Mouse (Mus musculus) cerebellum, adult 2 months (tissue): ENCODE measurements at regions not wholly inside any gene's neighbourhood (a gene's known extent, or its start where the extent isn't known, plus 50 kb on each side); places are given as distances from the start of the nearest gene placed in this dataset.

Source experiments
- DNase-seq, 2 experiments: peaks; one replicate each; pipeline ENCODE4 v3.0.0; 2021
- H3K27ac ChIP-seq: fragments of 200-500 bp; 2 replicates; pipeline ENCODE4 v1.5.1; 2012; ENCODE audit warnings: low read length, control low read depth, inconsistent platforms; ENCODE audit not compliant: insufficient read depth
- H3K27me3 ChIP-seq: fragments of 200-500 bp; 2 replicates; pipeline ENCODE4 v1.6.1; 2012; ENCODE audit warnings: inconsistent platforms, mild to moderate bottlenecking, low read length, moderate library complexity; ENCODE audit not compliant: control insufficient read depth, insufficient read depth
- H3K4me1 ChIP-seq: fragments of 200-500 bp; 2 replicates; pipeline ENCODE4 v1.6.1; 2011; ENCODE audit warnings: low read length; ENCODE audit not compliant: control insufficient read depth, insufficient read depth
- H3K4me3 ChIP-seq: fragments of 200-500 bp; replicated peaks from 2 replicates; pipeline ENCODE3; 2011; ENCODE audit warnings: mild to moderate bottlenecking, low read depth, low read length, control low read depth; ENCODE audit not compliant: insufficient read depth
- CTCF ChIP-seq: fragments of 200-500 bp; IDR thresholded peaks from 2 replicates; pipeline ENCODE4 v1.5.1; 2011; ENCODE audit warnings: low read depth, mild to moderate bottlenecking, control low read depth, low read length, moderate library complexity, borderline replicate concordance; ENCODE audit not compliant: insufficient read depth
- POLR2A ChIP-seq: fragments of 200-500 bp; IDR thresholded peaks from 2 replicates; pipeline ENCODE4 v1.6.1; 2011; ENCODE audit warnings: low read length, control low read depth, borderline replicate concordance; ENCODE audit not compliant: insufficient read depth
- WGBS: fragments of 180-500 bp; shearing (Covaris S2); methylation state at CpG from one replicate; pipeline ENCODE4 v1.1.7; 2018; 5-methylcytosine and 5-hydroxymethylcytosine counted together

DNA sequence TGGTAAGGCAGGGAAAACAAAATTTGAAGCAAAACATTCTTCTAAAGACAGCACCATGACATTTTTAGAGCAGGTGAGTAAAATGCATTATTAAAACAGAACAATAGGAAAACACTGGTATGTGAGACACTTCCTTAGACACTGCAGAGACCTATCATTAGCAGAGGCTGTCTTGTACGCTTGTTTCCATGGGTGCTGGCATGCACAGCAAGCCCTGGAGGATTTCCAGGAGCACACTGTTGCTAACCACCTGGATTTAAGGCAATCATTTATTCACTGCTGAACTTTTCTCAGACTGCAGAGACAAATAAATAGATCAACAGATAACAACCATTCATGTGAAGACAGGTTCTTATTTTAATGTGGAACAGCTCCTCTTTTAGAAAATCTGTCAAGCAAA lies 127.7 kb downstream of the Pros1 start:
- TF ChIP-seq POLR2A = no peak
- TF ChIP-seq CTCF = no peak
- H3K27me3 ChIP-seq = no peaks in the 10 kb centered on the region
- no peak overlapping the region for H3K4me3 ChIP-seq
- peaks cover 2% of the 10 kb centered on the region; the same call in 1 of the 2 replicates for H3K4me1 ChIP-seq
- WGBS = 14% methylated on average over 1 of the region's 1 CpGs
- peak in 1 of 2 experiments; percentile 17 for DNase-seq
- no peak overlapping the region for H3K27ac ChIP-seq

- WGBS = 83% methylated on average over 4 of the region's 4 CpGs
- no peak for DNase-seq
- Histone ChIP-seq H3K4me1 (peaks cover 2% of the 10 kb centered on the region; the same call in 1 of the 2 replicates), H3K27me3 (no peaks in the 10 kb centered on the region), H3K27ac (no peak overlapping the region), H3K4me3 (no peak overlapping the region)
- TF ChIP-seq POLR2A (no peak), CTCF (no peak)
These were observed 128.5 kb downstream of the Pros1 start for GRCm38 (mm10) chr16:62982558-62982957.

GRCm38 (mm10) chr16:62995555-62995954 lies 141.4 kb downstream of the Pros1 start:
- DNase-seq = no peak
- TF ChIP-seq CTCF (no peak), POLR2A (no peak)
- 94% methylated on average over 3 of the region's 3 CpGs for WGBS
- H3K4me1 ChIP-seq = no peaks in the 10 kb centered on the region
- no peaks in the 10 kb centered on the region for H3K27me3 ChIP-seq
- H3K27ac ChIP-seq = no peak overlapping the region
- no peak overlapping the region for H3K4me3 ChIP-seq

DNA sequence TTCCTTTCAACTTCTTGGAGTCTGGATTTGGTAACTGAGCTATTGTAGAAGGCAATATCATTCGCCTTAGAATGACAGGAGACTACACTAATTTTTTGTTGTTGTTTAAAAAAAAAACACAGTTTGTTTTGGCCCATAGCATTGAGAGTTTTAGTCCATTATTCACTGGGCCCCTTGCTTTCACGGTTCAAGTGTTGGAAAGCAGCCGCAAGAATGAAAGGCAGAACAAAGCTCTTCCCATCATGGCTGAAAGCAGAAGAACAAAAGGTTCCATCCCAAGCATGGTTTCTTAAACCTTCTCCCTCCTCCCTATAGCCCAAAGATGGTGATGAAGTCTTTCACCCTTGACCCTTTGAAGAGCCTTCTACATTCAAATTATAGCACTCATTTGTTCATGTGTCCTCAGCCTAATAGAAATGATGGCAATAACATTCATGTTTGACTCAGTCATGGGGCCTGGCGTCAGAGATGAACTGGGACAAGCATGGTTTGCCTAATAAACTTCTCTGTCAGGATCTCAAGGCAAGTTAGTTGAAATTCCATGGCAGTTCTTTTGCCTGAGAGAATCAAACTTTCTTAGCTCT lies 157.1 kb downstream of the Pros1 start:
- WGBS = 68% methylated on average over 4 of the region's 4 CpGs
- no peak overlapping the region for H3K27ac ChIP-seq
- H3K4me1 ChIP-seq = no peaks in the 10 kb centered on the region
- H3K4me3 ChIP-seq = no peak overlapping the region
- H3K27me3 ChIP-seq = no peaks in the 10 kb centered on the region; the same call in 1 of the 2 replicates
- TF ChIP-seq POLR2A = no peak
- TF ChIP-seq CTCF = no peak
- no peak for DNase-seq

DNA sequence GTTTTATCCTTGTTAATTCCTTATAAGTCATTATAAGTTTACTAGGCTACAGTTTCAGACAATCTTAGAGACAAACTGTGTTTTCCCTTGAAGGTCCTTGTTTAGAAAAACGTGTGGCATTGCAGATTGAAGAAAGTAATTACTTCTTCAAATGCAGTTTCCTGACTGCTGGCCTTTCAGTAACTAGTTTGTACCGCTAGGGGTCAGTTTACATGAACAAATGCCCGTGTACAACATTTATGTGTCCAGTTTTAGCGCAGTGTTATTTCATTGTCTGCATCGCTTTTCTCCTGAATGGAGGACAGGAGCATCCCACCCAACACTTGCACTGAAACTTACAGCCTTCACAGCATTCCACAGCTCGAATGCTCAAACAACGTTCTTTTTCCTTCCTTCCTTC lies 160.3 kb downstream of the Pros1 start:
- H3K4me1 ChIP-seq = no peaks in the 10 kb centered on the region
- no peaks in the 10 kb centered on the region; the same call in 1 of the 2 replicates for H3K27me3 ChIP-seq
- 28% methylated on average over 7 of the region's 7 CpGs for WGBS
- DNase-seq = peak in 1 of 2 experiments; percentile 45
- peak; percentile 34; the same call in 1 of the 2 replicates for TF ChIP-seq CTCF
- no peak for TF ChIP-seq POLR2A
- H3K4me3 ChIP-seq = peak overlapping the region; percentile 4
- H3K27ac ChIP-seq = no peak overlapping the region

DNA sequence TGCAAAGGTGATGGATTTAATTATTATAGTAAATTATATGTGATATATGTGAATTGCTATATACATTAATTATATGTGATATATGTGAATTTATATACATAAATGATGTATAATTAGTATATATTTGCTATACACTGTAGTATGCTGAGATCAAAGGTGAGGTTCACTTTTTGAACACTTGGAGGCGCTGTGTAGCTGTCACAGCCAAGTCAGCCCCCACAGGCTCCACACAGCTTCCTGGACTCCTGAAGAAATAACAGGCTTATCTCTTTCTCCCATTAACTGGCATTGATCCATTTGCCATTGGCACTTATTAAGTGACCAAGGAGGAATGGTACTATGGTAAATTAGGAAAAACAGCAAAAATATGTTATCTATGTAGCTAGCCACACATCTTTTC lies 162.0 kb downstream of the Pros1 start:
- Histone ChIP-seq H3K4me1 (no peaks in the 10 kb centered on the region), H3K27ac (no peak overlapping the region), H3K27me3 (no peaks in the 10 kb centered on the region; the same call in 1 of the 2 replicates), H3K4me3 (no peak overlapping the region)
- 44% methylated on average over 1 of the region's 1 CpGs for WGBS
- TF ChIP-seq CTCF (peak; percentile 48; the same call in 1 of the 2 replicates), POLR2A (no peak)
- peak in 1 of 2 experiments; percentile 15 for DNase-seq

GRCm38 (mm10) chr16:63016658-63017057 lies 162.6 kb downstream of the Pros1 start:
- no peak for DNase-seq
- Histone ChIP-seq H3K27ac (no peak overlapping the region), H3K27me3 (no peaks in the 10 kb centered on the region; the same call in 1 of the 2 replicates), H3K4me1 (no peaks in the 10 kb centered on the region), H3K4me3 (no peak overlapping the region)
- TF ChIP-seq CTCF = no peak
- no peak for TF ChIP-seq POLR2A
- 83% methylated on average over 2 of the region's 2 CpGs for WGBS

DNA sequence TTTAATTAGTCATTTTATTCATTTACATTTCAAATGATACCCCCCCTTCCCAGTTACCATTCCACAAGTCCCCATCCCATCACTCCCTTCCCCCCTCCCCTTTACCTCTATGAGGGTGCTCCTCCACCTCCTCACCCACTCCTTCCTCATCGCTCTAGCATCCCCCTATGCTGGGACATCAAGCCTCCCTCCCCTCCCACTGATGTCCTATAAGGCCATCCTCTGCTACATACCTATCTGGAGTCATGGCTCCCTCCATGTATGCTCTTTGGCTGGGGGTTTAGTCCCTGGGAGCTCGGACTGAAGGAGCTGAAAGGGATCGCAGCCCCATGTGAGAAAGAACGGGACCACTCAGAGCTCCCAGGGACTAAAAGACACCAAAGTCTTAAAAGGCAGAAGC lies 176.3 kb downstream of the Pros1 start:
- TF ChIP-seq POLR2A = no peak
- TF ChIP-seq CTCF = no peak
- Histone ChIP-seq H3K4me1 (no peaks in the 10 kb centered on the region), H3K27ac (no peak overlapping the region), H3K27me3 (no peaks in the 10 kb centered on the region), H3K4me3 (no peak overlapping the region)
- DNase-seq = no peak
- 56% methylated on average over 4 of the region's 4 CpGs for WGBS
